Mouse (Mus musculus): ENCODE measurements around the gene Tmpo. TPM values are rescaled to one million over a fixed set of nuclear protein-coding genes. Genes with fewer than 3 reads are reported as not detected.

Gene Tmpo
- polyA plus RNA-seq, 1 experiment from 2014 or later: 132 TPM

DNA sequence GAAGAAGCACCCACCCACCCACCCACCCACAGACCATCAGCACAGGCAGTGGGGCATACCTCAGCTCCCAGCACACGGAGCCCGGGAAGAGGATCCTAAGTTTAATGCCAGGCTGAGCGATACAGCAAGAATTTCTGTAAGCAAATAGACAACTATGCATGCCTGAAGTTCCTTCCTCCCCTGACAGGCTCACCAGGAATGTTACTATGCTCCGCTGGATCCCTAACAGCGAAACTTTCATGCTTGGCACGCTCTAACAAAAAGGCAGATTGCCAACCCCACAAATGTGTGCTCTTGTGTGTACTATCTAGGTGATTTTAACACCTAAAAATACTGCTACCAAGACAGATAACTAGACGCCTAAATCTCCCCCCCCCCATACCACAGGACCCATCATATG, 13.8 kb downstream of the Tmpo start:
- peaks cover 11% of the 10 kb centered on the region for H3K36me3 ChIP-seq (ENCODE audit: control insufficient read depth, insufficient read depth, low read length)
- peak overlapping the region; percentile 61 for H3K4me2 ChIP-seq (ENCODE audit: low read depth, low read length)
- peak overlapping the region; percentile 15 for H3K4me3 ChIP-seq (replicated peaks; ENCODE audit: low read length)
- peak overlapping the region; percentile 40; the same call in 1 of the 2 replicates for H3K9ac ChIP-seq (ENCODE audit: low read length)
- H3K9me3 ChIP-seq (replicated peaks; ENCODE audit: control insufficient read depth, low read length): no peaks in the 10 kb centered on the region
- 39% methylated on average over 7 of the region's 7 CpGs for WGBS
- H3K27ac ChIP-seq (ENCODE audit: low read length): no peak overlapping the region
- H3K27me3 ChIP-seq (ENCODE audit: control insufficient read depth, insufficient read depth, low read length): no peaks in the 10 kb centered on the region
- peaks cover 20% of the 10 kb centered on the region for H3K4me1 ChIP-seq (ENCODE audit: control insufficient read depth, insufficient read depth, low read length)
- ATAC-seq (ENCODE audit: insufficient read depth, low FRiP score): no peak

DNA sequence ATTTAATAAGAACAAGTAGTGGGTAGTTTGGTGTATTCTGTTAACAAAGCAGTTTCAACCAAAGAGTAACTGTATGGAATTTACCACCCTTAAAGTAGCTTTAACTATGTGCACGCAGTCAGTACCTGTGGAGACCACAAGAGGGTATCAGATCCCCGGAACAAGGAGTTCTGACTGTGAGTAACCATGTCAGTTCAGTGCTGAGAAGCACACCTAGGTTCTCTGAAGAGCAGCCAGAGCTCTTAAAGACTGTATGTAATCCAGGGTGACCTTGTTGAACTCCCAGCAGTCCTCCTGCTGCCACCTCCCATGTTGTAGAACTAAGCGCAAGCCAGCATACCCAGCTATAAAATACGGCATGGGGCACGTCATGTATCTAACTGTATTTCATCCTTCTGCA, 14.2 kb downstream of the Tmpo start:
- ATAC-seq (ENCODE audit: insufficient read depth, low FRiP score): no peak
- Histone ChIP-seq H3K4me2 (ENCODE audit: low read depth, low read length) (peak overlapping the region; percentile 61), H3K4me1 (ENCODE audit: control insufficient read depth, insufficient read depth, low read length) (peaks cover 16% of the 10 kb centered on the region), H3K4me3 (replicated peaks; ENCODE audit: low read length) (peak overlapping the region; percentile 15), H3K27me3 (ENCODE audit: control insufficient read depth, insufficient read depth, low read length) (no peaks in the 10 kb centered on the region), H3K36me3 (ENCODE audit: control insufficient read depth, insufficient read depth, low read length) (peaks cover 15% of the 10 kb centered on the region), H3K9ac (ENCODE audit: low read length) (peak overlapping the region; percentile 40; the same call in 1 of the 2 replicates), H3K9me3 (replicated peaks; ENCODE audit: control insufficient read depth, low read length) (no peaks in the 10 kb centered on the region), H3K27ac (ENCODE audit: low read length) (no peak overlapping the region; the same call in 1 of the 2 replicates)
- WGBS: 48% methylated on average over 5 of the region's 5 CpGs

DNA sequence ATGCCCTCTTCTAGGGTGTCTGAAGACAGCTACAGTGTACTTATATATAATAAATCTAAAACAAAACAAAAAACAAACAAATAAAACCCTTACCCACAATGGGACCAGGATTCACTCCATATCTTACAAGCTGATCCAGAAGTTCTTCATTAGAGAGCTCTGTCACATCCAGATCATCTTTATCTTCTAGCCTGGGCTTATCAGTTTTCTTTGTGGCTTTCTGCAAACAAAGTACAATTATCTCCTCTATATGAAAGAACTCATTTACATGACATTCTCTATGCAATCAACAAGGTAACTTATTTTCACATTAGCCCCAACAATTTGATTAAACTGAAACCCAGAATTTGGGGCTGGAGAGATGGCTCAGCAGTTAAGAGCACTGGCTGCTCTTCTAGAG, 15.3 kb downstream of the Tmpo start:
- no peaks in the 10 kb centered on the region for H3K27me3 ChIP-seq (ENCODE audit: control insufficient read depth, insufficient read depth, low read length)
- H3K27ac ChIP-seq (ENCODE audit: low read length): no peak overlapping the region
- peaks cover 16% of the 10 kb centered on the region for H3K4me1 ChIP-seq (ENCODE audit: control insufficient read depth, insufficient read depth, low read length)

DNA sequence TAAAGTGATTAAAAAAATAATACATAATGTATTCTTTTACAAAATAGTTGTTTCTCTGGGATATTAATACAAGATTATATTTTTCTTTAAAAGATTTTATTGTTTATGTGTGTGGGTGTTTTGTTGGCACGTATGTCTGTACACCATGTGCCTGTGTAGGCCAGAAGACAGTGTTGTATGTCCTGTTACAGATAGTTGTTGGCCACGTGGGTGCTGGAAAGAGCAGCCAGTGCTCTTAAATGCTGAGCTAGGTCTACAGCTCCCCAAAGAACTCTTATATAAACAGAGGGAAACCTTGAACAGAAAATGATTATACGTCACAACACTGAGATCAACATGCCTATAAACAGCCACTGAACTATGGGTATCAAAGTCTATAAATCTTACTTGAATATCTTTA, 16.6 kb downstream of the Tmpo start:
- H3K27ac ChIP-seq (ENCODE audit: low read length): no peak overlapping the region
- H3K27me3 ChIP-seq (ENCODE audit: control insufficient read depth, insufficient read depth, low read length): no peaks in the 10 kb centered on the region
- no peak overlapping the region for H3K9ac ChIP-seq (ENCODE audit: low read length)
- no peak overlapping the region for H3K4me2 ChIP-seq (ENCODE audit: low read depth, low read length)
- 65% methylated on average over 3 of the region's 3 CpGs for WGBS
- ATAC-seq (ENCODE audit: insufficient read depth, low FRiP score): no peak
- no peaks in the 10 kb centered on the region for H3K9me3 ChIP-seq (replicated peaks; ENCODE audit: control insufficient read depth, low read length)
- peaks cover 16% of the 10 kb centered on the region for H3K4me1 ChIP-seq (ENCODE audit: control insufficient read depth, insufficient read depth, low read length)
- H3K4me3 ChIP-seq (replicated peaks; ENCODE audit: low read length): no peak overlapping the region
- H3K36me3 ChIP-seq (ENCODE audit: control insufficient read depth, insufficient read depth, low read length): peaks cover 24% of the 10 kb centered on the region

More for the DNA sequence above, 15.3 kb downstream of the Tmpo start:
- no peak for ATAC-seq (ENCODE audit: insufficient read depth, low FRiP score)
- Histone ChIP-seq H3K9ac (ENCODE audit: low read length) (no peak overlapping the region), H3K9me3 (replicated peaks; ENCODE audit: control insufficient read depth, low read length) (no peaks in the 10 kb centered on the region), H3K4me2 (ENCODE audit: low read depth, low read length) (no peak overlapping the region), H3K36me3 (ENCODE audit: control insufficient read depth, insufficient read depth, low read length) (peaks cover 20% of the 10 kb centered on the region), H3K4me3 (replicated peaks; ENCODE audit: low read length) (no peak overlapping the region)

DNA sequence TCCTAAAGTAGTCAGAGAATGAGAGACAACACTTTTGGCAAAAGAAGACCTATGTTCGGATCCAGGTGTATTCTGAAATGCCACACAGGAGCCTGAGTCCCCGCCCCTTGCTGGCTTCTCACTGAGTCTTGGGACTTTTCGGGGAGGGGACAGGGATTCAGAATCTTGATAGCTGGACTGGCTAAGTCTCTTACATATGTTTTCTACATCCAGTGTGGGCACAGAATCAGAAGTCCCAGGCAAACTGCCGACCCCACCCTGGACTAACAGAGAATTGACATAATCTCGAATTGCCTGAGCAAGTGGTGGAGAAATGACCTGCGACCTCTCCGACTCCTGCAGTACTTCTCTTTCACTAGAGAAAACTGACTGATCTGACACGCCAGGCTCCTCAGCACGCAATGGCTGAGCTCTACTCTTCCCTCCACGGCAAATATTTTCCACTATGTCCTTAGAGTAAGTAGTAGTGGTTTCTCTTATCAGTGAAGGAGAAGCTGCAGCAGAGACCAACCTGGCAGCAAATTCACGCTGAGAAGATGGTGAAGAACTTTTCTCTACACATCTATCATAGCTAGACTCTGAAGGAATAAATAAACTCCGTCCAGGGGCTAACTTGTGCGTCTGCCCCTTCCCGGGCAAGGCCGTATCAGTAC, 18.5 kb downstream of the Tmpo start:
- Histone ChIP-seq H3K27me3 (ENCODE audit: control insufficient read depth, insufficient read depth, low read length) (no peaks in the 10 kb centered on the region), H3K9ac (ENCODE audit: low read length) (no peak overlapping the region), H3K36me3 (ENCODE audit: control insufficient read depth, insufficient read depth, low read length) (peaks cover 25% of the 10 kb centered on the region), H3K4me2 (ENCODE audit: low read depth, low read length) (no peak overlapping the region), H3K9me3 (replicated peaks; ENCODE audit: control insufficient read depth, low read length) (no peaks in the 10 kb centered on the region), H3K4me3 (replicated peaks; ENCODE audit: low read length) (no peak overlapping the region), H3K4me1 (ENCODE audit: control insufficient read depth, insufficient read depth, low read length) (peaks cover 6% of the 10 kb centered on the region; the same call in 1 of the 2 replicates), H3K27ac (ENCODE audit: low read length) (no peak overlapping the region)
- no peak for ATAC-seq (ENCODE audit: insufficient read depth, low FRiP score)
- 80% methylated on average over 15 of the region's 15 CpGs for WGBS

DNA sequence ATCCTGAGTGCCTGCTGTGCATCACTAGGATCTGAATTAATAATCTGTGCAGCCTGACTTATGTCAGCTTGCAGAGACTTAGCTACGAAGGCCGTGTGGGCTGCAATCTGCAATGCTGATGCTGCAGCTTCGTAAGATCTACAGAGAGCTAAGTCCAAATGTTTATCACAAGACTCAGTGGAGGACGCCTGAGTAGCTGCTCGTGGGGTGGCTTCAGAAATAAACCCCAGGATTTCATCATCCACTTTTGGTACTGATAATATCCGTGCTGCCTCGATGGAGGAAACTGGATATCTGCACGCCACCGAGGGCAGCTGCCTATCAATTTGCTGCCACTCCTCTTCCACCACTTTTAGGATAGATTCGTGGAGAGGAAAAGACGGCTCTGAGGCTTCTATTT, 19.0 kb downstream of the Tmpo start:
- Histone ChIP-seq H3K4me2 (ENCODE audit: low read depth, low read length) (no peak overlapping the region), H3K9me3 (replicated peaks; ENCODE audit: control insufficient read depth, low read length) (no peaks in the 10 kb centered on the region), H3K27ac (ENCODE audit: low read length) (no peak overlapping the region), H3K4me1 (ENCODE audit: control insufficient read depth, insufficient read depth, low read length) (peaks cover 2% of the 10 kb centered on the region; the same call in 1 of the 2 replicates), H3K4me3 (replicated peaks; ENCODE audit: low read length) (no peak overlapping the region), H3K27me3 (ENCODE audit: control insufficient read depth, insufficient read depth, low read length) (no peaks in the 10 kb centered on the region), H3K36me3 (ENCODE audit: control insufficient read depth, insufficient read depth, low read length) (peaks cover 28% of the 10 kb centered on the region), H3K9ac (ENCODE audit: low read length) (no peak overlapping the region)
- ATAC-seq (ENCODE audit: insufficient read depth, low FRiP score): no peak
- 79% methylated on average over 11 of the region's 11 CpGs for WGBS

DNA sequence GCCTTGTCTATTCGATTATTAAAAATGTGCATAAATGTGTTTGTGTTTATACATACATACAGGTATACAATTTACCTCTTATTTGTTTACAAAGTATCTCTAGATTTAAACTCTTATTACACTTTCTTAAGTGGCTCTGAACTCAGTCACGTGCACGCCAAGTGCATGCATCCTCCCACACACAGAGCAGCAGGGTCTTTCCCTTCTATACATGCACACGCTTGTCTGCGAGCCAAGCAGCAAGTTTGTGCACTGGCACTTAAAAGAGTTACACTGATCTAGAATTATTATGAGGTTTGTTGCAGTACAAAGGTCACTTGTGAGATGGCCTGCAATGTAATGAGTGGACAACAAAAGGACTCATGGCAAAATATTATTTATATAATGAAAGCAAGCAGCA, 20.1 kb downstream of the Tmpo start:
- no peaks in the 10 kb centered on the region for H3K9me3 ChIP-seq (replicated peaks; ENCODE audit: control insufficient read depth, low read length)
- H3K9ac ChIP-seq (ENCODE audit: low read length): no peak overlapping the region
- no peak overlapping the region for H3K4me2 ChIP-seq (ENCODE audit: low read depth, low read length)
- H3K36me3 ChIP-seq (ENCODE audit: control insufficient read depth, insufficient read depth, low read length): peaks cover 28% of the 10 kb centered on the region
- H3K4me3 ChIP-seq (replicated peaks; ENCODE audit: low read length): no peak overlapping the region
- 87% methylated on average over 5 of the region's 5 CpGs for WGBS
- no peak for ATAC-seq (ENCODE audit: insufficient read depth, low FRiP score)
- no peaks in the 10 kb centered on the region for H3K4me1 ChIP-seq (ENCODE audit: control insufficient read depth, insufficient read depth, low read length)
- no peak overlapping the region for H3K27ac ChIP-seq (ENCODE audit: low read length)
- no peaks in the 10 kb centered on the region for H3K27me3 ChIP-seq (ENCODE audit: control insufficient read depth, insufficient read depth, low read length)

DNA sequence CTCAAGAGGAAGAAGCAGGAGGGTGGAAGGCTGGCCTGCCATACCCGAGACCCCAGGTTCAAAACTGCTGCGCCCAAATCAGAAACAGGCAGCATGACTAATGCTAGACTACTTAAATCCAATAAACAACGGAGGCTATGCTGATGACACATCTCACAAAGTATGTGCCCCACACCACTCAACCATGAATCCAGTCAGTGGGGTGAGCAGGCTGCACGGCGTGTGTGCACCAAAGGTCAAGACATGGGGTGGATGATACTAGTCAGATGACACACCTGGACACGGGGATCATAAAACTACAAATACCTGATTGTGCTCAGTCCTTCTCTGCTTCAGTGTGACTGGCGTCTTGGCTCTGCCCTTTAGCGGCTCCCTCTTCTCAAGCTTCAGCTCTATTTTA, 22.7 kb downstream of the Tmpo start:
- Histone ChIP-seq H3K4me1 (ENCODE audit: control insufficient read depth, insufficient read depth, low read length) (no peaks in the 10 kb centered on the region), H3K9ac (ENCODE audit: low read length) (no peak overlapping the region), H3K4me3 (replicated peaks; ENCODE audit: low read length) (no peak overlapping the region), H3K36me3 (ENCODE audit: control insufficient read depth, insufficient read depth, low read length) (peaks cover 29% of the 10 kb centered on the region), H3K27ac (ENCODE audit: low read length) (no peak overlapping the region), H3K4me2 (ENCODE audit: low read depth, low read length) (no peak overlapping the region), H3K27me3 (ENCODE audit: control insufficient read depth, insufficient read depth, low read length) (no peaks in the 10 kb centered on the region), H3K9me3 (replicated peaks; ENCODE audit: control insufficient read depth, low read length) (no peaks in the 10 kb centered on the region)
- ATAC-seq (ENCODE audit: insufficient read depth, low FRiP score): peak; percentile 40; the same call in 1 of the 2 replicates
- WGBS: 61% methylated on average over 8 of the region's 8 CpGs

DNA sequence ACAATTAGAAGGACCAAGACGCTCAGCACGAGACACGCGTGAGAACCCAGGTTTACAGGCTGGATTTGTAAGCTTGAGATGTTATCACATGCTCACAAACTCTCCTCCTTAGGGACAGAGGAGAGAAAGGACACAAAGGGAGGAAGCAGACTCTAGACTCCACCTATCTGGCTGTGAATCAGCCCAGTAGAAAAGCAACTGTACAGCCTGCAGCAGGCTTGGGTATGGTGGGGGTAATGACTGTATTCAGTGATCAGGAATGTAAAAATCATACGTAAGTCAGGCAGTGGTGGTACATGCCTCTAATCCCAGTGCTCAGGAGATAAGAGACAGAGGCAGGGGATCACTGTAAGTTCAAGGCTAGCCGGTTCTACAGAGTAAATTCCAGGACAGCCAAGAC, 24.8 kb downstream of the Tmpo start:
- Histone ChIP-seq H3K9ac (ENCODE audit: low read length) (peak overlapping the region; percentile 23; the same call in 1 of the 2 replicates), H3K4me1 (ENCODE audit: control insufficient read depth, insufficient read depth, low read length) (no peaks in the 10 kb centered on the region), H3K27me3 (ENCODE audit: control insufficient read depth, insufficient read depth, low read length) (no peaks in the 10 kb centered on the region), H3K4me3 (replicated peaks; ENCODE audit: low read length) (no peak overlapping the region), H3K4me2 (ENCODE audit: low read depth, low read length) (no peak overlapping the region), H3K36me3 (ENCODE audit: control insufficient read depth, insufficient read depth, low read length) (peaks cover 25% of the 10 kb centered on the region), H3K9me3 (replicated peaks; ENCODE audit: control insufficient read depth, low read length) (no peaks in the 10 kb centered on the region), H3K27ac (ENCODE audit: low read length) (no peak overlapping the region)
- no peak; the same call in 1 of the 2 replicates for ATAC-seq (ENCODE audit: insufficient read depth, low FRiP score)
- WGBS: 63% methylated on average over 6 of the region's 6 CpGs

All from stomach, embryonic 16.5 days (tissue).